Mouse (Mus musculus) mature B cell (primary cell): ENCODE measurements around the gene Parp3.
"Not testable (repeated sequence)": the region's sequence is repeated elsewhere in the genome, so short reads cannot be mapped to it uniquely, and the experiment has no call there.

Experiments
- in situ Hi-C: fragments of 300-500 bp; cut with MboI; formaldehyde crosslinking; loops from 2 replicates; pipeline ENCODE4 v1.14.3; 2019

The Parp3 gene

GRCm38 (mm10) chr9:106476924-106477484 lies at the start of gene Parp3:
Gene Parp3, minus strand, starts transcription at chr9:106476949.
- in situ Hi-C loops: no loop called here

GRCm38 (mm10) chr9:106519909-106520308 lies 43.2 kb upstream of the Parp3 start:
- in situ Hi-C loops: no loop called here

GRCm38 (mm10) chr9:106519433-106519832 lies 42.7 kb upstream of the Parp3 start:
- in situ Hi-C loops: no loop called here

GRCm38 (mm10) chr9:106514273-106514672 lies 37.5 kb upstream of the Parp3 start, which contains the start of gene Iqcf5:
Gene Iqcf5, plus strand, starts transcription at chr9:106514573.
- in situ Hi-C loops: no loop called here

GRCm38 (mm10) chr9:106513566-106513965 lies 36.8 kb upstream of the Parp3 start:
- in situ Hi-C loops: no loop called here

- in situ Hi-C loops: no loop called here
Observed at GRCm38 (mm10) chr9:106512729-106513450, 36.1 kb upstream of the Parp3 start.

GRCm38 (mm10) chr9:106509356-106509755 lies 32.6 kb upstream of the Parp3 start:
- in situ Hi-C loops: no loop called here

GRCm38 (mm10) chr9:106504246-106504645 lies 27.5 kb upstream of the Parp3 start:
- in situ Hi-C loops: no loop called here

GRCm38 (mm10) chr9:106501846-106502245 lies 25.1 kb upstream of the Parp3 start:
- in situ Hi-C loops: no loop called here

- in situ Hi-C loops: no loop called here
Observed at GRCm38 (mm10) chr9:106499667-106500066, 22.9 kb upstream of the Parp3 start, which contains the start of gene Iqcf1. Gene Iqcf1, plus strand, starts transcription at chr9:106499967.

- in situ Hi-C loops: not testable (repeated sequence)
Observed at GRCm38 (mm10) chr9:106487602-106488001, 10.9 kb upstream of the Parp3 start.

GRCm38 (mm10) chr9:106485076-106485475 lies 8.3 kb upstream of the Parp3 start:
- in situ Hi-C loops: no loop called here

- in situ Hi-C loops: no loop called here
Observed at GRCm38 (mm10) chr9:106483606-106484005, 6.9 kb upstream of the Parp3 start.

- in situ Hi-C loops: no loop called here
Observed at GRCm38 (mm10) chr9:106483136-106483535, 6.4 kb upstream of the Parp3 start.

- in situ Hi-C loops: no loop called here
Observed at GRCm38 (mm10) chr9:106482578-106483115, 5.9 kb upstream of the Parp3 start.

GRCm38 (mm10) chr9:106481676-106482075 lies 4.9 kb upstream of the Parp3 start:
- in situ Hi-C loops: no loop called here

GRCm38 (mm10) chr9:106481075-106481474 lies 4.3 kb upstream of the Parp3 start:
- in situ Hi-C loops: no loop called here

- in situ Hi-C loops: no loop called here
Observed at GRCm38 (mm10) chr9:106480541-106480940, 3.8 kb upstream of the Parp3 start.

GRCm38 (mm10) chr9:106478101-106478500 lies 1.4 kb upstream of the Parp3 start:
- in situ Hi-C loops: no loop called here

GRCm38 (mm10) chr9:106477649-106478048 lies 900 bp upstream of the Parp3 start:
- in situ Hi-C loops: no loop called here

GRCm38 (mm10) chr9:106476002-106476923 lies 486 bp downstream of the Parp3 start:
- in situ Hi-C loops: no loop called here

GRCm38 (mm10) chr9:106475663-106476001 lies 1.1 kb downstream of the Parp3 start, which contains the start of gene Rrp9:
Gene Rrp9, plus strand, starts transcription at chr9:106475963.
- in situ Hi-C loops: no loop called here
